Mouse (Mus musculus): ENCODE data around the gene Rbm6. TPM values are rescaled to one million over a fixed set of nuclear protein-coding genes. Genes with fewer than 3 reads are reported as not detected.

Rbm6 gene
- total and polyA plus RNA-seq, 2 experiments from 2014 or later, result 57.9 to 81.3 TPM

DNA sequence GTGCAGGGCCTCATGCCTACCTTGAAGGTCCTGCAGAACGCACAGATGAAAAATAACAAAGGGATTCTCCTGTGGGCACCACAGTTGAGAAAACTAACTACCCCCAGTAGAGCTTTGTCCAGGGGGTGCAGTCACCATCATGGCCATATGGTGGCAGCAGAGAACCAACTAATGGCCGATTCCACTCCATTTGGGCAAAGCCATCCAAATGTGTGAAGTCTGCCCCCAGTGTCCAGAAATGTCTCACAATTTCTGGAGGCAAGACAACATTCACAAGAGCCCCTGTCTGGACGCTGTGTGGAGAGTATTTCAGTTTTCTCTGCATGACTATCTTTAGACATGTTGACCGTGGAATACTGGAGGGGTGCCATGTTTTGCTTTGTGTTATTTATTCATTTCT is 31.7 kb upstream of the Rbm6 start:
- Histone ChIP-seq H3K4me2 (ENCODE audit: low read depth, low read length, poor library complexity, severe bottlenecking) (no peak overlapping the region), H3K4me3 (ENCODE audit: low read depth, low read length) (no peak overlapping the region), H3K27me3 (ENCODE audit: insufficient read depth, low read length) (no peaks in the 10 kb centered on the region), H3K27ac (ENCODE audit: low read depth, low read length) (0 out of 2 replicates have a peak overlapping the region, but pooled peaks have one; percentile 38), H3K36me3 (ENCODE audit: insufficient read depth, low read length) (peaks cover 11% of the 10 kb centered on the region), H3K9ac (replicated peaks; ENCODE audit: low read length, poor library complexity, severe bottlenecking) (no peak overlapping the region), H3K4me1 (ENCODE audit: insufficient read depth, low read length) (peaks cover 5% of the 10 kb centered on the region; the same call in 1 of the 2 replicates), H3K9me3 (ENCODE audit: low read length) (no peaks in the 10 kb centered on the region)
- peak; percentile 98 for TF ChIP-seq CTCF (IDR thresholded peaks at IDR 0.05)
- 2% methylated on average over 4 of the region's 4 CpGs for WGBS
- ATAC-seq (ENCODE audit: low FRiP score) (peak; percentile 55), DNase-seq (ENCODE audit: low spot score) (peak; percentile 91)

DNA sequence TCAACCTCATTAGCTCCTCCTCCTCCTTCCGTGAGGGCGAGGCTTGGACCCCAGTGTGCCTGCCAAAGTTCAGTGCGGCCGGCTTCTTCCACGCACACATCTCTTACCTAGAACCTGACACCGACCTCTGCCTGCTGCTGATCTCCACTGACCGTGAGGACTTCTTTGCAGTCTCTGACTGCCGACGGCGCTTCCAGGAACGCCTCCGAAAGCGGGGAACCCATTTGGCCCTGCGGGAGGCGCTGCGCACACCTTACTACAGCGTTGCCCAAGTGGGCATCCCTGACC is 28.5 kb upstream of the Rbm6 start:
- peak overlapping the region; percentile 30 for H3K4me3 ChIP-seq (ENCODE audit: low read depth, low read length)
- no peaks in the 10 kb centered on the region for H3K9me3 ChIP-seq (ENCODE audit: low read length)
- H3K4me1 ChIP-seq (ENCODE audit: insufficient read depth, low read length), result peaks cover 1% of the 10 kb centered on the region; the same call in 1 of the 2 replicates

DNA sequence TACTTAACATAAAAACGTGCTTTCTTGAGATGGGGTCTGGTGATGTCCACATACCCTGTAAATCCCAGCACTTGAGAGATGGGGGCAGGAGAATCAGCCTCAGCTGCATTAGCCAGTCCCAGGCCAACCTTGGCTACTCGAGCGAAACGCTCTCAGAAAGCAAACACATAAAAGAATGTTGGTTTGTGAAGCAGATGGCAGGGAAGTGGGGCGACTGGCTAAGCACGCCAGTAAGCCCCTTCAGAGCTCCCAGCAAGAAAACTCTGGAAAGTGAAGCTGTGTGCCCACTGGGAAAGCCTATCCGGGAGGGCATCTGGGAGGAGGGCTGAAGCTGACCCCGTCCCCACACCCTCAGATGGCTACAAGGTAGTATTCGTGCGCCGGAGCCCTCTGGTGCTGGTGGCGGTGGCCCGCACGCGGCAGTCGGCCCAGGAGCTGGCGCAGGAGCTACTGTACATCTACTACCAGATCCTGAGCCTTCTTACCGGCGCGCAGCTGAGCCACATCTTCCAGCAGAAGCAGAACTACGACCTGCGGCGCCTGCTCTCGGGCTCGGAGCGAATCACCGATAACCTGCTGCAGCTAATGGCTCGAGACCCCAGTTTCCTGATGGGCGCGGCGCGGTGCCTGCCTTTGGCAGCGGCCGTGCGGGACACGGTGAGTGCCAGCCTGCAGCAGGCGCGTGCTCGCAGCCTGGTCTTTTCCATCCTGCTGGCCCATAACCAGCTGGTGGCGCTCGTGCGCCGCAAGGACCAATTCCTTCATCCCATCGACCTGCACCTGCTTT is 28.0 kb upstream of the Rbm6 start:
- peak; percentile 91 for DNase-seq (ENCODE audit: low spot score)
- 12% methylated on average over 40 of the region's 44 CpGs for WGBS
- Histone ChIP-seq H3K9ac (replicated peaks; ENCODE audit: low read length, poor library complexity, severe bottlenecking) (peak overlapping the region; percentile 34; the same call in 1 of the 2 replicates), H3K27me3 (ENCODE audit: insufficient read depth, low read length) (no peaks in the 10 kb centered on the region), H3K36me3 (ENCODE audit: insufficient read depth, low read length) (peaks cover 11% of the 10 kb centered on the region), H3K4me2 (ENCODE audit: low read depth, low read length, poor library complexity, severe bottlenecking) (peak overlapping the region; percentile 58), H3K4me3 (ENCODE audit: low read depth, low read length) (peak overlapping the region; percentile 30), H3K4me1 (ENCODE audit: insufficient read depth, low read length) (no peaks in the 10 kb centered on the region), H3K9me3 (ENCODE audit: low read length) (no peaks in the 10 kb centered on the region), H3K27ac (ENCODE audit: low read depth, low read length) (no peak overlapping the region)
- TF ChIP-seq CTCF (IDR thresholded peaks at IDR 0.05), result peak; percentile 84
- peak; percentile 66; the same call in 1 of the 2 replicates for ATAC-seq (ENCODE audit: low FRiP score)

More for the DNA sequence above, 28.5 kb upstream of the Rbm6 start:
- no peak for DNase-seq (ENCODE audit: low spot score)
- 13% methylated on average over 17 of the region's 17 CpGs for WGBS
- Histone ChIP-seq H3K9ac (replicated peaks; ENCODE audit: low read length, poor library complexity, severe bottlenecking) (no peak overlapping the region), H3K27me3 (ENCODE audit: insufficient read depth, low read length) (no peaks in the 10 kb centered on the region), H3K4me2 (ENCODE audit: low read depth, low read length, poor library complexity, severe bottlenecking) (peak overlapping the region; percentile 58), H3K27ac (ENCODE audit: low read depth, low read length) (no peak overlapping the region), H3K36me3 (ENCODE audit: insufficient read depth, low read length) (peaks cover 11% of the 10 kb centered on the region)
- TF ChIP-seq CTCF (IDR thresholded peaks at IDR 0.05), result no peak
- ATAC-seq (ENCODE audit: low FRiP score), result no peak

DNA sequence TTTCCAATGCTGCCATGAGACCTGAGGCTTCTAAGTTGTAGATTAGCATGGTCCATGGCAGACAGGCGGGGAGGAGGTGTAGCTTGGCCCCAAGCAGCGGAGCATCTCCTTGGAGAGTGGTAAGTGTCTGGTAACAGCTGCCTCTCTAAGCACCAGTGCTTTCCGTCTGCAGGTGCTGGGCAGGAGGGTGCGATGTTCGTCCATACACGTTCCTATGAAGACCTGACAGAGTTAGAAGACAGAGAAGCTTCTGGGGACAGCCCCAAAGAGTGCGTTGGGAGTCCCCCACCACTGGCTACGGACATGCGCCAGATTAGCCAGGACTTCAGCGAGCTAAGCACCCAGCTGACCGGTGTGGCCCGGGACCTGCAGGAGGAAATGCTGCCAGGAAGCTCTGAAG is 26.8 kb upstream of the Rbm6 start:
- WGBS, result 74% methylated on average over 12 of the region's 12 CpGs
- DNase-seq (ENCODE audit: low spot score), result no peak
- Histone ChIP-seq H3K9me3 (ENCODE audit: low read length) (no peaks in the 10 kb centered on the region), H3K27ac (ENCODE audit: low read depth, low read length) (no peak overlapping the region), H3K4me1 (ENCODE audit: insufficient read depth, low read length) (no peaks in the 10 kb centered on the region), H3K4me2 (ENCODE audit: low read depth, low read length, poor library complexity, severe bottlenecking) (no peak overlapping the region), H3K4me3 (ENCODE audit: low read depth, low read length) (no peak overlapping the region), H3K36me3 (ENCODE audit: insufficient read depth, low read length) (peaks cover 11% of the 10 kb centered on the region), H3K27me3 (ENCODE audit: insufficient read depth, low read length) (no peaks in the 10 kb centered on the region), H3K9ac (replicated peaks; ENCODE audit: low read length, poor library complexity, severe bottlenecking) (no peak overlapping the region)
- no peak for ATAC-seq (ENCODE audit: low FRiP score)
- TF ChIP-seq CTCF (IDR thresholded peaks at IDR 0.05), result no peak

DNA sequence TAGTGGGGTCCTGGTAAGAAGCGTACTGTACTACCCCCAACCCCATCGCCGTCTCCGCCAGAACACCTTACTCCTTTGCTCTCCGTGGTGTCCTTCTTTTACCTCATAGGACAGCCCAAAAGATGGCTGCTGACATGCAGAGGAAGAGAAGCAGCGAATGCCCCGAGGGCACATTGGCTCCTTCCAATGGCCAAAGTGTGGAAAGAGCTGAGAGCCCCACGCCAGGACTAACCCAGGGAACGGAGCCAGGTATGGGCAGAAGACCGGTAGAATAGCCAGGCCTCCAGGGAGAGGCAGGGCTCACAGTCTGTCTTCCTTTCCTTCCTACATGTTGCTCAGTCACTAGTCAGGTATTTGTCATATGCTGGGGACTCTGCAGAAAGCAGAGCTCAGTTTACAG is 25.5 kb upstream of the Rbm6 start:
- no peak overlapping the region for H3K4me2 ChIP-seq (ENCODE audit: low read depth, low read length, poor library complexity, severe bottlenecking)
- peaks cover 10% of the 10 kb centered on the region for H3K36me3 ChIP-seq (ENCODE audit: insufficient read depth, low read length)
- no peak overlapping the region for H3K27ac ChIP-seq (ENCODE audit: low read depth, low read length)
- H3K27me3 ChIP-seq (ENCODE audit: insufficient read depth, low read length), result no peaks in the 10 kb centered on the region
- 85% methylated on average over 10 of the region's 10 CpGs for WGBS
- DNase-seq (ENCODE audit: low spot score) (no peak), ATAC-seq (ENCODE audit: low FRiP score) (no peak)
- H3K9ac ChIP-seq (replicated peaks; ENCODE audit: low read length, poor library complexity, severe bottlenecking), result no peak overlapping the region
- H3K9me3 ChIP-seq (ENCODE audit: low read length), result no peaks in the 10 kb centered on the region
- no peak overlapping the region for H3K4me3 ChIP-seq (ENCODE audit: low read depth, low read length)
- no peak for TF ChIP-seq CTCF (IDR thresholded peaks at IDR 0.05)
- no peaks in the 10 kb centered on the region for H3K4me1 ChIP-seq (ENCODE audit: insufficient read depth, low read length)

DNA sequence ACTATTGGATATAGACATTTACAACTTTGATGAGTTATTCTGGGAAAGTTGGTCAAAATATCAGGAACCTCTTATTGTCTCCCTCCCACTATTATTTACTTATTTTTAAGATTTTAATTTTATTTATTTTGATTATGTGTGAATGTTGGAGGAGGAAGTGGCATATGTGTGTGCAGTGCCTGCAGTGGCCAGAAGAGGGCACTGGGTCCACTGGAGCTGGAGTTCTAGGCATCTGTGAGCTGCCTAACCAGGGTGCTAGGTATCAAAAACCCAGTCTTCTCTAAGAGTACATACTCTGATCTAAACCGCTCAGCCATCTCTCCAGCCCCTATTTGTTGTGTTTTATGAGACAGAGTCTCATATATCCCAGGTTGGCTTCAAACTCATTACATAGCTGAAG is 18.0 kb upstream of the Rbm6 start:
- no peak for ATAC-seq (ENCODE audit: low FRiP score)

More for the DNA sequence above, 18.0 kb upstream of the Rbm6 start:
- H3K4me2 ChIP-seq (ENCODE audit: low read depth, low read length, poor library complexity, severe bottlenecking), result no peak overlapping the region
- DNase-seq (ENCODE audit: low spot score), result no peak
- no peak overlapping the region for H3K27ac ChIP-seq (ENCODE audit: low read depth, low read length)
- no peak overlapping the region for H3K9ac ChIP-seq (replicated peaks; ENCODE audit: low read length, poor library complexity, severe bottlenecking)
- H3K9me3 ChIP-seq (ENCODE audit: low read length), result no peaks in the 10 kb centered on the region
- peak; percentile 56 for TF ChIP-seq CTCF (IDR thresholded peaks at IDR 0.05)
- no peak overlapping the region for H3K4me3 ChIP-seq (ENCODE audit: low read depth, low read length)
- 100% methylated on average over 1 of the region's 1 CpGs for WGBS
- H3K27me3 ChIP-seq (ENCODE audit: insufficient read depth, low read length), result peaks cover 4% of the 10 kb centered on the region; the same call in 1 of the 2 replicates
- no peaks in the 10 kb centered on the region for H3K36me3 ChIP-seq (ENCODE audit: insufficient read depth, low read length)
- peaks cover 4% of the 10 kb centered on the region; the same call in 1 of the 2 replicates for H3K4me1 ChIP-seq (ENCODE audit: insufficient read depth, low read length)

Data from midbrain, postnatal 0 days (tissue).